Comparison of ENCODE assay signal across 8 mouse cellular contexts in the genomic region with DNA sequence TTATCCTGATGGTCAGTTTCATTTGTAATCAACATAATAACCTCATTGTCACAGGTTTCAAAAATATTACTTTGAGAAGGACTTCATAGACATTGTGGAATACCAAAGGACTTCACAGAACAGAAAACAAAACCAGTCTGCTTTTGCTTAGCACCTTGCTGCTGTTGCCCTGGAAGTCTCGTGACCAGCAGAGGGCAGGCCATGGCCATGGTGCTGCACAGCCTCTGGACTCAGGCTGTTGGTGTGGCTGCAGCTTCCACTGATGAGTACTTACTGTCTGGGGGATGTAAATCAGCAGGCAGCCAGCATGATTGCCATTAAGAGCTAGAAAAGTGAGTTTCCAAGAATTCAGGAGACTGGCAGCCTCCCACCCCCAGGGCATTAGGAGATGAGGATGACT. TPM values are rescaled to one million over a fixed set of nuclear protein-coding genes. Genes with fewer than 3 reads are reported as not detected.
DNase-seq lines count a peak whose midpoint lies in the region; ATAC-seq and TF ChIP-seq lines count a peak whose summit lies in the region.

No protein-coding gene starts in this region.

- H3K9ac ChIP-seq in forebrain, postnatal 0 days = no peak overlapping the region
- H3K9ac ChIP-seq in forebrain, embryonic 11.5 days (ENCODE audit: low read length) = no peak overlapping the region

- H3K4me1 ChIP-seq in forebrain, postnatal 0 days (ENCODE audit: insufficient read depth) = no peaks in the 10 kb centered on the region
- H3K4me1 ChIP-seq in forebrain, embryonic 11.5 days (replicated peaks; ENCODE audit: control insufficient read depth, insufficient read depth, low read length) = no peaks in the 10 kb centered on the region; the same call in 1 of the 2 replicates
- H3K4me1 ChIP-seq in heart, embryonic 10.5 days = 0 out of 2 replicates have a peak, but pooled peaks cover 11% of the 10 kb centered on the region

- H3K4me2 ChIP-seq in forebrain, postnatal 0 days (ENCODE audit: low read depth) = no peak overlapping the region
- H3K4me2 ChIP-seq in forebrain, embryonic 11.5 days (ENCODE audit: low read depth, low read length, severe bottlenecking) = no peak overlapping the region

- 68% methylated on average over 1 of the region's 1 CpGs for WGBS in forebrain, postnatal 0 days
- WGBS in forebrain, embryonic 11.5 days = 67% methylated on average over 1 of the region's 1 CpGs
- WGBS in heart, embryonic 10.5 days = 63% methylated on average over 1 of the region's 1 CpGs

- no peaks in the 10 kb centered on the region for H3K27me3 ChIP-seq in forebrain, postnatal 0 days (ENCODE audit: insufficient read depth, low read length)
- no peaks in the 10 kb centered on the region for H3K27me3 ChIP-seq in forebrain, embryonic 11.5 days (ENCODE audit: control insufficient read depth, insufficient read depth, low read length)
- no peaks in the 10 kb centered on the region; the same call in 1 of the 2 replicates for H3K27me3 ChIP-seq in heart, embryonic 10.5 days (ENCODE audit: insufficient read depth, poor library complexity, severe bottlenecking)

- peak; percentile 16 for DNase-seq in forebrain, postnatal 0 days
- no peak for DNase-seq in forebrain, embryonic 11.5 days (ENCODE audit: low spot score)
- peak; percentile 56 for DNase-seq in ES-CJ7 (ENCODE audit: low read depth, low spot score)
- peak; percentile 75 for DNase-seq in cerebellum, adult 9-10 months
- DNase-seq in heart, embryonic 10.5 days (ENCODE audit: low spot score) = peak; percentile 76
- DNase-seq in left cerebral cortex, postnatal 25 days (ENCODE audit: low spot score in 2 of 2) = peak; percentile 47 to 50
- peak; percentile 48 for DNase-seq in ovary, postnatal 14 days (ENCODE audit: low spot score)
- DNase-seq in thymus, postnatal 25 days = peak; percentile 66

- no peaks in the 10 kb centered on the region for H3K36me3 ChIP-seq in forebrain, postnatal 0 days (ENCODE audit: insufficient read depth)
- H3K36me3 ChIP-seq in forebrain, embryonic 11.5 days (ENCODE audit: control insufficient read depth, insufficient read depth, low read length) = no peaks in the 10 kb centered on the region
- H3K36me3 ChIP-seq in heart, embryonic 10.5 days = no peaks in the 10 kb centered on the region

- H3K9me3 ChIP-seq in forebrain, postnatal 0 days (ENCODE audit: low read length) = no peaks in the 10 kb centered on the region
- no peaks in the 10 kb centered on the region for H3K9me3 ChIP-seq in forebrain, embryonic 11.5 days (ENCODE audit: control insufficient read depth, low read length)
- no peaks in the 10 kb centered on the region for H3K9me3 ChIP-seq in heart, embryonic 10.5 days

- TF ChIP-seq CTCF in forebrain, postnatal 0 days (IDR thresholded peaks at IDR 0.05; ENCODE audit: low read depth) = peak; percentile 61

- no peak for ATAC-seq in forebrain, postnatal 0 days
- ATAC-seq in forebrain, embryonic 11.5 days (replicated peaks; ENCODE audit: low FRiP score) = no peak

- 0 out of 2 replicates have a peak overlapping the region, but pooled peaks have one; percentile 15 for H3K27ac ChIP-seq in forebrain, postnatal 0 days (ENCODE audit: low read depth, low read length)
- H3K27ac ChIP-seq in forebrain, embryonic 11.5 days (ENCODE audit: low read depth, low read length) = no peak overlapping the region
- H3K27ac ChIP-seq in heart, embryonic 10.5 days = no peak overlapping the region

- intact Hi-C loops in left cerebral cortex, postnatal 25 days (cut with DNase I) = loop anchor here (1.0 kb wide), 1 partner anchor 84 kb away; no protein-coding TSS in a partner anchor

- no peak overlapping the region for H3K4me3 ChIP-seq in forebrain, postnatal 0 days (ENCODE audit: low read depth, low read length)
- H3K4me3 ChIP-seq in forebrain, embryonic 11.5 days (ENCODE audit: low read depth, low read length) = no peak overlapping the region
- H3K4me3 ChIP-seq in heart, embryonic 10.5 days = no peak overlapping the region

RNA-seq across cellular contexts. Expression of gene Fbxw11, which starts 16.8 kb away (rescaled TPM):
- 147 and 161 TPM in 2 replicates for total RNA-seq in forebrain, postnatal 0 days (2014; rRNA removed)
- 85.9 and 110 TPM in 2 replicates for polyA plus RNA-seq in forebrain, postnatal 0 days (2015; fragmentation: Nextera tagmentation; extraction: Ambion mirVana)
- polyA plus RNA-seq in forebrain, embryonic 11.5 days (2014; fragmentation: Nextera tagmentation; extraction: Ambion mirVana) = 95.8 and 104 TPM in 2 replicates
- 61.1 and 73.9 TPM in 2 replicates for polyA plus RNA-seq in heart, embryonic 10.5 days (2016; fragmentation: Nextera tagmentation; extraction: Ambion mirVana)
- 100 to 1,000 TPM; 120 to 127 TPM for total RNA-seq in left cerebral cortex, postnatal 25 days (2021)
